Mouse (Mus musculus) olfactory bulb, adult 2 months (tissue): ENCODE measurements at regions not wholly inside any gene's neighbourhood (a gene's known extent, or its start where the extent isn't known, plus 50 kb on each side); places are given as distances from the start of the nearest gene placed in this dataset.

Experiments used
- CTCF ChIP-seq: fragments of 200-500 bp; IDR thresholded peaks from 2 replicates; pipeline ENCODE4 v1.5.1; 2012; ENCODE audit warnings: low read depth, mild to moderate bottlenecking, low read length, moderate library complexity; ENCODE audit not compliant: insufficient read depth
- POLR2A ChIP-seq: fragments of 200-500 bp; IDR thresholded peaks from 2 replicates; pipeline ENCODE4 v1.6.1; 2012; ENCODE audit warnings: mild to moderate bottlenecking, low read depth, low read length, moderate library complexity; ENCODE audit not compliant: insufficient read depth

DNA sequence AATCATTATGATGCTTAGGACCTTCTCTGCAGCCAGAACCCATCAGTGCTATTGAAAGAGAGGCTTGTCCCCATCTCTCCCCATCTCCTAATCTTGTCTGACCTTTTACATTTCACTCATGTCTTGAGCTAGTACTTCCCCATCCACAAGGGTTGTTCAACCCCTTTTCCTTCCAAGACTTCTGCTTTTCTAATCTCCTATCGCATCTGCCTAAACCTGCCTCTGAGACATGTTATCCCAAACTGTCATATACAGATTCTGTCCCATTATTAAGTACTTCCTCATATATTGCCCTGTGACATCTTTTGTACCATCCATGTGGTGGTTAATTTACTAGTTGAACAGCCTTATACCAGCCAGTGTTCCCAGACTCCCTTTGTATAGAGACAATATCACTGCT, 225.7 kb downstream of the Gm4791 start:
- TF ChIP-seq POLR2A (no peak), CTCF (no peak)
